Mouse (Mus musculus) intestine, postnatal 0 days (tissue): ENCODE results near the gene Ung. TPM values are rescaled to one million over a fixed set of nuclear protein-coding genes. Genes with fewer than 3 reads are reported as not detected.

ENCODE experiments used
- ATAC-seq: fragments of 200-750 bp; cut with Nextera tagmentation; 2 replicates; pipeline ENCODE4 v1.8.0; 2017; ENCODE audit warnings: mild to moderate bottlenecking, moderate TSS enrichment, moderate library complexity
- H3K27ac ChIP-seq: fragments of 300-500 bp; sonication (generic); 2 replicates; pipeline ENCODE4 v1.5.1; 2014; ENCODE audit warnings: mild to moderate bottlenecking, low read depth, low read length, moderate library complexity
- H3K27me3 ChIP-seq: fragments of 300-500 bp; sonication (generic); replicated peaks from 2 replicates; pipeline ENCODE4 v1.6.1; 2014; ENCODE audit warnings: low read length, mixed read lengths; ENCODE audit not compliant: control insufficient read depth, insufficient read depth
- H3K36me3 ChIP-seq: fragments of 300-500 bp; sonication (generic); 2 replicates; pipeline ENCODE4 v1.6.1; 2014; ENCODE audit warnings: mild to moderate bottlenecking, moderate library complexity; ENCODE audit not compliant: control insufficient read depth, insufficient read depth
- H3K4me1 ChIP-seq: fragments of 300-500 bp; sonication (generic); replicated peaks from 2 replicates; pipeline ENCODE4 v1.6.1; 2014; ENCODE audit warnings: antibody characterized with exemption, low read length, mixed read lengths; ENCODE audit not compliant: control insufficient read depth, insufficient read depth
- H3K4me2 ChIP-seq: fragments of 300-500 bp; sonication (generic); replicated peaks from 2 replicates; pipeline ENCODE4 v1.6.1; 2014; ENCODE audit warnings: low read depth, mild to moderate bottlenecking, moderate library complexity
- H3K4me3 ChIP-seq: fragments of 300-500 bp; sonication (generic); 2 replicates; pipeline ENCODE4 v1.5.1; 2014; ENCODE audit warnings: low read depth, low read length
- H3K9ac ChIP-seq: fragments of 300-500 bp; sonication (generic); 2 replicates; pipeline ENCODE4 v1.6.1; 2014; ENCODE audit warnings: mild to moderate bottlenecking, low read depth, low read length
- H3K9me3 ChIP-seq: fragments of 300-500 bp; sonication (generic); 2 replicates; pipeline ENCODE4 v1.6.1; 2016; ENCODE audit warnings: mixed run types; ENCODE audit not compliant: control insufficient read depth
- CTCF ChIP-seq: sonication (generic); IDR thresholded peaks from 2 replicates; pipeline ENCODE4 v1.5.1; 2016; ENCODE audit warnings: low read depth, mild to moderate bottlenecking, control low read depth, antibody characterized with exemption, moderate library complexity
- WGBS: fragments of 180-500 bp; shearing (Covaris S2); extraction: QIAGEN DNeasy Blood & Tissue Kit; methylation state at CpG from one replicate; pipeline ENCODE4 v1.1.7; 2014; 5-methylcytosine and 5-hydroxymethylcytosine counted together
- polyA plus RNA-seq: library from polyadenylated mRNA; unstranded; fragments of >200 nt; fragmentation: Nextera tagmentation; extraction: Ambion mirVana; gene quantifications from 2 replicates; pipeline ENCODE4 v1.2.1, GENCODE M21; 2015

Gene Ung
- polyA plus RNA-seq, 1 experiment from 2014 or later = 10.0 TPM

DNA sequence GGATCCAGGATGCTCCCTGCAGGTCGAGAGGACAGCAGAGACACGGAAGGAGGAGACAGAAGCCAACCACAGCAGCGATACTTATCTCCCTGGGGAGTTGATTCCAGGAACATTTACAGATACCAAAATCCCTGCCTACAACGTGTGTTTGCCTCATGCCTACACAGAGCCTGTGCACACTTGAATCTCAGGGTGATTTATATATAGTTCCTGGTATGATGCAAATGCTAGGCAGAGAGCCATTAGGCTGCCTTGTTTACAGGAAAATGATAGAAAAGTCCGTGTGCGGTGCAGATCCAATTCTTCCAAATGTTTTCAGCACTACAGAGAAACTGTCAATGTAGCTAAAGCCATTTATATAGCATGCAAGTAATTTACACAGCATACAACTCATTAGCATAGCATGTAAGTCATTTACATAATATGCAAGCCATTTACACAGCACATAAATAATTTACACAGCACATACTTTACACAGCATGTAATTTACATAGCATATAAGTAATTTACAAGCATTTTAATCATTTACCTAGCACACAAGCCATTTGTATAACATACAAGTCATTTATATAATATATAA is 33.0 kb downstream of the Ung start:
- Histone ChIP-seq H3K27me3 (no peaks in the 10 kb centered on the region), H3K36me3 (no peaks in the 10 kb centered on the region), H3K4me1 (no peaks in the 10 kb centered on the region), H3K4me2 (no peak overlapping the region), H3K9me3 (no peaks in the 10 kb centered on the region), H3K4me3 (no peak overlapping the region), H3K9ac (no peak overlapping the region), H3K27ac (no peak overlapping the region)
- 41% methylated on average over 6 of the region's 6 CpGs for WGBS
- no peak for ATAC-seq
- no peak for TF ChIP-seq CTCF

DNA sequence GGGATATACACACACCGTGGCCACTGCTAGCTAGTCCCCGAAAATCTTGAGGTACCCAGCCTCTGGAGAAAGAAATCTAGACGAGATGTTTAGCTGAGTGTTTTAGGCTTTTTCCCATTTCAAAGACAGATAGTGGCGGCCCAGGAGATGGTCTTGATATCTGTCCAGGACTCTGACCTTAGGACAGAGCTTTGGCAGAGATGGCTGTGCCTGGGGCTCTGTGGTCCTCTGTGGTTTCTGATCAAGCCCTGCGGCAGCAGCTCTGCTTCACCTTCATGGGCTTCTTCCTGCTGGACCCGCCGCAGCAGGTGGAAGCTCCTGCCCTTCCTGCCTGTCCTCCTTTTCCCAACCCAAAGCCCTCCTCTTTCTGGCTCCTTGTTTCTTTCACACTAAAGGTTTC is 40.2 kb downstream of the Ung start:
- ATAC-seq = no peak
- H3K36me3 ChIP-seq = no peaks in the 10 kb centered on the region
- 84% methylated on average over 7 of the region's 7 CpGs for WGBS
- no peak overlapping the region for H3K4me2 ChIP-seq
- 0 out of 2 replicates have a peak, but pooled peaks cover 3% of the 10 kb centered on the region for H3K27me3 ChIP-seq
- H3K9me3 ChIP-seq = no peaks in the 10 kb centered on the region
- no peak overlapping the region for H3K9ac ChIP-seq
- no peak for TF ChIP-seq CTCF
- H3K4me3 ChIP-seq = no peak overlapping the region
- H3K4me1 ChIP-seq = no peaks in the 10 kb centered on the region
- H3K27ac ChIP-seq = no peak overlapping the region

DNA sequence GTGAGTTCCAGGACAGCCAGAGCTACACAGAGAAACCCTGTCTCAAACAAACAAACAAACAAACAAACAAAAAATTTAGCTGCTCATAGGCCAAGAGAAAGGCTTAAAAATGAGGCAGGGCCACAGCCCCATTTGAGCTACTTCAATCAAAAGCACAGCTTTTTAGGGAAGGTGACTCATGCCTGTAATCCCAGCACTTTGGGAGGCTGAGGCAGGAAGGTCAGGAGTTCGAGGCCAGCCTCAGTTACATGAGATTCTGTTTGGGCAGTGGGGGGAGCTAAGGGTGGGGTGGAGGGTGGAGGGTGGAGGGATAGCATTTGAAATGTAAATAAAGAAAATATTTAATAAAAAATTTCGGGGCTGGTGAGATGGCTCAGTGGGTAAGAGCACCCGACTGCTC is 42.8 kb downstream of the Ung start:
- Histone ChIP-seq H3K27me3 (0 out of 2 replicates have a peak, but pooled peaks cover 3% of the 10 kb centered on the region), H3K9ac (no peak overlapping the region), H3K4me3 (no peak overlapping the region), H3K9me3 (no peaks in the 10 kb centered on the region), H3K27ac (no peak overlapping the region), H3K4me2 (no peak overlapping the region), H3K36me3 (no peaks in the 10 kb centered on the region), H3K4me1 (peaks cover 5% of the 10 kb centered on the region; the same call in 1 of the 2 replicates)
- whole genome bisulfite sequencing = 97% methylated on average over 3 of the region's 3 CpGs
- TF ChIP-seq CTCF = no peak
- ATAC-seq = no peak

DNA sequence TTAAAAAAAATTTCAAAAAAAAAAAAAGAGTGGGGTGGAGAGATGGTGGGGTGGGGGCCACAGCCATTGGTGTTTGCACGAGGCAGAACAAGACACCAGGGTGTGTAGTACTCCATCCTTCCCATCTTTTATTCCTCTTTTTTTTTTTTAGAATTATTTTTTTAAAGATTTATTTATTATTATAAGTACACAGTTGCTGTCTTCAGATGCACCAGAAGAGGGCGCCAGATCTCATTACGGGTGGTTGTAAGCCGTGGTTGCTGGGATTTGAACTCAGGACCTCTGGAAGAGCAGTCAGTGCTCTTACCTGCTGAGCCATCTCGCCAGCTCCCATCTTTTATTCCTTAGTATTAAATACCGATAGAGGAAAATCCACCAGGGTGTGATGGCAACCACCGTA is 43.3 kb downstream of the Ung start:
- no peak overlapping the region for H3K4me3 ChIP-seq
- peaks cover 5% of the 10 kb centered on the region; the same call in 1 of the 2 replicates for H3K4me1 ChIP-seq
- 70% methylated on average over 7 of the region's 7 CpGs for WGBS
- H3K9ac ChIP-seq = no peak overlapping the region
- H3K27ac ChIP-seq = no peak overlapping the region
- TF ChIP-seq CTCF = peak; percentile 46; the same call in 1 of the 2 replicates
- ATAC-seq = no peak
- H3K9me3 ChIP-seq = no peaks in the 10 kb centered on the region
- H3K4me2 ChIP-seq = no peak overlapping the region
- 0 out of 2 replicates have a peak, but pooled peaks cover 3% of the 10 kb centered on the region for H3K27me3 ChIP-seq
- no peaks in the 10 kb centered on the region for H3K36me3 ChIP-seq

DNA sequence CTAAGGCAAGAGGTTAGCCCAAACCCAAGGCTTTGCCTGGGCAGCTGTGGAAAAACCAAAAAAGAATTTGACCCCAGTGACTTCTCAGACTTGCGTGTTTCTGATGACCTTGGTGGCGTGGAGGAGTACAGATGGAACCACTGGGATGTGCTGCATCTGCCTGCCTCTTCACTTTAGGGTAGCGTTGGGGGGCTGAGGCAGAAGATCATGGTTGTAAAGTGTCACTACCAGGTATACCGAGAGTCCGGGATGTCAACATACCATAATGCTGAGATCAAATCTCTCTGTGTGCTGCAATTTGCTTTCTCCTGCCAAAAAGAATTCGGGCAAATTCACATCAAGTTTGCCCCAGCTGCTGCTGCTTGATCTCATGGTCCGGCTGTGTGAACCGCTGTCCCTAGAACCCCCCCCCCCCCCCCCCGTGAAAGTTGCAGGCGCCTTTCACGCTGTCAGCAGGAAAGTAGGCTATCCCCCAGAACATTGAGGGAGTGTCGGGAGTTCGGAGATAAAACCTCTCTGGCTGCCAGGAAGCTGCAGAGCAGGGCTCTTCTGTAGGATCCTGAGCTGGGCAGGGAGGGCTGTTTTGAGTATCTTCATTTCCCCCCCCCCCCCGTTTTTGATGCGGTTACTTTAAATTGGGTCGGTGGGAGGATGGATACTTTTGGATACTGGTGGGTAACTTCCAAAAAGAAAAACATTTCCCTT is 43.8 kb downstream of the Ung start:
- WGBS = 22% methylated on average over 15 of the region's 16 CpGs
- Histone ChIP-seq H3K9ac (no peak overlapping the region), H3K4me3 (no peak overlapping the region), H3K27me3 (0 out of 2 replicates have a peak, but pooled peaks cover 3% of the 10 kb centered on the region), H3K9me3 (no peaks in the 10 kb centered on the region), H3K4me1 (peaks cover 5% of the 10 kb centered on the region; the same call in 1 of the 2 replicates), H3K36me3 (no peaks in the 10 kb centered on the region), H3K4me2 (peak overlapping the region; percentile 90), H3K27ac (no peak overlapping the region)
- TF ChIP-seq CTCF = no peak
- ATAC-seq = no peak

DNA sequence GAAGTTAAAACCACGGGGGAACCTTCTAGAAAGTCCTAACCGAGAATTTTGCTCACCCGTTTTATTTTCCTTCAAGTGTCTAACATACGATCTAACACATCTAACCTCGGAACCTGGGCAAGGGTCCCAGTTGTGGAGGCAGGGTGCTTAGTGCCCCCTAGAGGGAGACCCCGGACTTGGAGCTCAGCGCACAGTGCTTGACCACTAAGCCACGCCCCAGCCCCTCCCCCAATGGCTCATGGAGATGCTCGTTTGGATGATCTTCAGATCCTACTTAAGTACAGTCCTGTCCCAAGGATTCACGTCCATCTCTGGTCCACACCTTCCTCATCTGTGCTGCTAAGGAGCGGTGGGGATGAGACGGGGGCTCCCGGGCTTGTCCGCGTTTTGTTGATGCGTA is 44.5 kb downstream of the Ung start:
- no peaks in the 10 kb centered on the region for H3K36me3 ChIP-seq
- no peak overlapping the region for H3K4me3 ChIP-seq
- peak overlapping the region; percentile 90 for H3K4me2 ChIP-seq
- ATAC-seq = no peak
- peak; percentile 61 for TF ChIP-seq CTCF
- peaks cover 5% of the 10 kb centered on the region; the same call in 1 of the 2 replicates for H3K4me1 ChIP-seq
- 0 out of 2 replicates have a peak, but pooled peaks cover 3% of the 10 kb centered on the region for H3K27me3 ChIP-seq
- 10% methylated on average over 16 of the region's 16 CpGs for WGBS
- H3K9me3 ChIP-seq = no peaks in the 10 kb centered on the region
- no peak overlapping the region for H3K9ac ChIP-seq
- no peak overlapping the region for H3K27ac ChIP-seq
